Mouse (Mus musculus) stomach, embryonic 15.5 days (tissue): ENCODE data around the gene Zfyve19. TPM values are rescaled to one million over a fixed set of nuclear protein-coding genes. Genes with fewer than 3 reads are reported as not detected.

Experiments
- ATAC-seq: fragments of 200-750 bp; cut with Nextera tagmentation; 2 replicates; pipeline ENCODE4 v1.8.0; 2017; ENCODE audit warnings: low read depth, moderate number of reproducible peaks, moderate TSS enrichment; ENCODE audit not compliant: insufficient read depth, low FRiP score
- H3K27ac ChIP-seq: fragments of 300-500 bp; sonication (generic); 2 replicates; pipeline ENCODE4 v1.5.1; 2015; ENCODE audit warnings: mild to moderate bottlenecking, inconsistent platforms
- H3K27me3 ChIP-seq: fragments of 300-500 bp; sonication (generic); replicated peaks from 2 replicates; pipeline ENCODE4 v1.6.1; 2015; ENCODE audit warnings: inconsistent platforms
- H3K36me3 ChIP-seq: fragments of 300-500 bp; sonication (generic); 2 replicates; pipeline ENCODE4 v1.6.1; 2015; ENCODE audit warnings: inconsistent platforms
- H3K4me1 ChIP-seq: fragments of 300-500 bp; sonication (generic); 2 replicates; pipeline ENCODE4 v1.6.1; 2015; ENCODE audit warnings: inconsistent platforms
- H3K4me2 ChIP-seq: fragments of 300-500 bp; sonication (generic); 2 replicates; pipeline ENCODE4 v1.6.1; 2015; ENCODE audit warnings: mild to moderate bottlenecking, inconsistent platforms
- H3K4me3 ChIP-seq: fragments of 300-500 bp; sonication (generic); replicated peaks from 2 replicates; pipeline ENCODE4 v1.5.1; 2015; ENCODE audit warnings: inconsistent platforms
- H3K9ac ChIP-seq: fragments of 300-500 bp; sonication (generic); 2 replicates; pipeline ENCODE4 v1.6.1; 2015; ENCODE audit warnings: inconsistent platforms
- H3K9me3 ChIP-seq: fragments of 300-500 bp; sonication (generic); 2 replicates; pipeline ENCODE4 v1.6.1; 2016; ENCODE audit warnings: inconsistent platforms
- WGBS: fragments of 180-500 bp; shearing (Covaris S2); methylation state at CpG from one replicate; pipeline ENCODE4 v1.1.7; 2015; 5-methylcytosine and 5-hydroxymethylcytosine counted together
- polyA plus RNA-seq: library from polyadenylated mRNA; unstranded; fragments of >200 nt; fragmentation: Nextera tagmentation; extraction: Ambion mirVana; gene quantifications from 2 replicates; pipeline ENCODE4 v1.2.1, GENCODE M21; 2015

Gene Zfyve19
- polyA plus RNA-seq, result 48.7 and 58.0 TPM in 2 replicates

DNA sequence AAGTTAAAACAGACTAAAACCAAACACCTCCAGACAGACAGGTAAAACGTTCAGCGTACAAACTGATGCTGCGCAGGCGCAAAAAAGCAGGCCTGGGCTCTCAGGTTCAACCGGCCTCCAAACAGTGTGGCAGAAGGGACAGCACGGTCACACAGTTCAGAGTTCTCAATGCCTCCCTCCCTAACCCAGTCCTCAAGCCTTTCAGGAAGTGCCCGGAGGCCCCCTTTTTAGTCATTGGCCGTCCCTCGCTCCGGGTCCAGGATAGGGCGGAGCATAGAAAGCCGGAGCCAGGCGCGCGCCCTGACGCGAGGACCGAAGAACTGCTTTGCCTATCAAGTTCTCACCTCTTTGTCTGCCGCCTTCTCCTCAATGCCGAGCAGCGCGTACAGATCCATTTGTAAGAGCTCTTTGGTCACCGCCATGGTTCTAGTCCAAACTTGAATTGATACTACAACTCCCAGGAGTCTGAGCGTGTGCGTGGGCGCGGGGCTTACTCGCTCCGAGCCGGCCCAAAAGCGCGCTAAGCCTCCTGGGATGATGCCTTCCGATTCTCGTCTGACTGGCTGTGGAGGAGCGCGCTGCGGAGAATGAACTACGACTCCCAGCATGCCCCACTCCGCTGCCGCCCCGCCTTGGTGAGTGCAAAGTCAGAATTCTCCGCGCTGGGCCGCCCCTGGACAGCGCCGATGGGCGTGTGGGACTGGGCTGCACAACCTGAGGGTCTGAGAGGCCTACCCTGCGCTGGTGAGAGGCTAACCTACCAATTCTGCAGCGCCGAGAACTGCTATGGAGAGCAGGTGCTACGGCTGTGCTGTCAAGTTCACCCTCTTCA is at the start of gene Zfyve19, which contains the start of gene Dnajc17:
Zfyve19 (plus strand) TSS at position 274 of the 832 bp plus-strand sequence.
Dnajc17 (minus strand) TSS at position 452 of the 832 bp plus-strand sequence.
- peak within 1 kb of the TSS; percentile 66 for H3K4me2 ChIP-seq
- H3K4me1 ChIP-seq, result peaks cover 6% of the 10 kb centered on the region; the same call in 1 of the 2 replicates
- peak within 1 kb of the TSS; percentile 83 for H3K9ac ChIP-seq
- peak within 1 kb of the TSS; percentile 80 for H3K4me3 ChIP-seq
- H3K27me3 ChIP-seq, result no peaks in the 10 kb centered on the region
- ATAC-seq, result peak; percentile 97
- WGBS, result under 1% methylated on average over 51 of the region's 51 CpGs
- H3K9me3 ChIP-seq, result no peaks in the 10 kb centered on the region
- H3K36me3 ChIP-seq, result peaks cover 18% of the 10 kb centered on the region
- H3K27ac ChIP-seq, result peak within 1 kb of the TSS; percentile 86

DNA sequence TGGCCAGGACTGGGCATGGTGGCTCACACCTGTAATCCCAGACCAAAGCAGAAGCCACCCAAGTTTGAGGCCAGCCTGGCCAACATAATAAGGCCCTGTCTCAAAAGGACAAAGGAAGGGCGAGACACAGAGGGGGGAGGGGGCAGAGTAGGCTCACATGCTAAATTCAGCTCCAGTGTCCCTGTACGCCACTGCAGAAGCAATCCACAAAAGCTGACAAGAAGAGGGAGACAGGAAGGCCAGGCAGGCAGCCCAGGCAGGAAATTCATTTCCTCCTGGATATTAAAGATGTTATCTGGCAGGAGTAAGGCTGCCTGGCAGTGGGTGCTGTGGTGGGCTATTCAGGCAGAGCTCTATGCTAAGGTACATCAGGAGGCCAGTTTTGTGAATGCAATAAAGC is 47.2 kb upstream of the Zfyve19 start:
- 30% methylated on average over 2 of the region's 2 CpGs for WGBS
- no peak overlapping the region for H3K27ac ChIP-seq
- H3K4me1 ChIP-seq, result 0 out of 2 replicates have a peak, but pooled peaks cover 4% of the 10 kb centered on the region
- H3K36me3 ChIP-seq, result no peaks in the 10 kb centered on the region
- no peak overlapping the region for H3K9ac ChIP-seq
- H3K4me2 ChIP-seq, result no peak overlapping the region
- H3K27me3 ChIP-seq, result no peaks in the 10 kb centered on the region
- no peak overlapping the region for H3K4me3 ChIP-seq
- H3K9me3 ChIP-seq, result no peaks in the 10 kb centered on the region
- no peak for ATAC-seq

DNA sequence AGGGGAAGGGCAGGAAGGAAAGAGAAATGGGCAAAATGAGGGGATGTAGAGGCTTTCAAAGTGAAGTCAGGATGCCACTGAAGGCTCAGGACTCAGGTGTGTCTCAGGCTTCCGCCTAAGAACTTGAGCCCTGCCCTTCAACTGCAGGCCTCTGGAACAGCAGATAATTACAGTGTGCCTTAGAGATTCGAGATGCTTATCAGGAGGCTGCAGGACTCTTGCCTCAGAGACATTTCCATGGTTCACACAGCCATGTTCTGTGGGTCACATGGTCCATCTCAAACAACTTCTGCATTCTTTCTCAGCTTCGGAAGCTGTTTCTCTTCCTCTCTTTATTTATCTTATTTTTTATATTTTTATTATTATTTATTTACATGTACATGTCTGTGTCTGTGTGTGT is 45.3 kb upstream of the Zfyve19 start:
- H3K9me3 ChIP-seq, result no peaks in the 10 kb centered on the region
- H3K27me3 ChIP-seq, result no peaks in the 10 kb centered on the region
- no peaks in the 10 kb centered on the region for H3K36me3 ChIP-seq
- ATAC-seq, result no peak
- no peak overlapping the region for H3K4me2 ChIP-seq
- H3K27ac ChIP-seq, result no peak overlapping the region
- peaks cover 12% of the 10 kb centered on the region for H3K4me1 ChIP-seq
- H3K4me3 ChIP-seq, result no peak overlapping the region
- no peak overlapping the region for H3K9ac ChIP-seq
- WGBS, result 58% methylated on average over 3 of the region's 3 CpGs

DNA sequence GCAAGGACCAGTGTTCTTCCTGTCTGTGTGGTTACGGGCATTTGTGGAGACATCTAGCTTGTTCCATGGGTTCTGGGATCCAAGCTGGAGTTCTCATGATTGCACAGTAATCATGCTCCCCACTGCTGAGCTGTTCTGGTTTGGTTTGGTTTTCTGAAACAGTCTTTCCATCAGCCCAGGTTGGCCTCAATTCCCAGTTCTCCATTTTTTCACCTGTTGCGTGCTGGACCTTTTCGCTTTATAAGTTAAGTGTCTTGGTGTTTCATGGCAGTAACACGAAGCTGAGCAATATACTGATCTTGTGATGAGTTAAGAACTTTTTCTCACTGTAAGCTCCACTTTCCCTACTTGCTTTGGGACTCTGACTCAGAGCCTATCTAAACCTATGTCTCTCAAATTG is 44.4 kb upstream of the Zfyve19 start:
- H3K4me3 ChIP-seq, result no peak overlapping the region
- no peaks in the 10 kb centered on the region for H3K27me3 ChIP-seq
- no peaks in the 10 kb centered on the region for H3K9me3 ChIP-seq
- no peak overlapping the region for H3K4me2 ChIP-seq
- 93% methylated on average over 4 of the region's 4 CpGs for WGBS
- no peak overlapping the region for H3K9ac ChIP-seq
- no peaks in the 10 kb centered on the region for H3K36me3 ChIP-seq
- no peak overlapping the region for H3K27ac ChIP-seq
- H3K4me1 ChIP-seq, result peaks cover 12% of the 10 kb centered on the region
- ATAC-seq, result no peak

DNA sequence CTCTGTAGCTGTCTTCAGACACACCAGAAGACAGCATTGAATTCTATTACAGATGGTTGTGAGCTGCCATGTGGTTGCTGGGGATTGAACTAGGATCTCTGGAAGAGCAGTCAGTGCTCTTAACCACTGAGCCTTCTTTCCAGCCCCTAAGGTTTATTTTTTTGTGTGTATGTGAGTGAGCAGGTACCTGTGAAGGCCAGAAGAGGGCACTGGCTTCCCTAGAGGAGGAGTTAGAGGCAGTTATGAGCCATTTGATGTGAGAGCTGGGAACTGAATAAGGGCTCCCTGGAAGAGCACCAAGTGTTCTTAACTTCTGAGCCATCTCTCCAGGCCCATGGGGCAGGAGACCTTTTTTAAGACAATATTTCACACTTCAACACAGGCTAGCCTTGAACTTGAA is 43.0 kb upstream of the Zfyve19 start:
- H3K9ac ChIP-seq, result no peak overlapping the region
- H3K4me1 ChIP-seq, result peaks cover 12% of the 10 kb centered on the region
- ATAC-seq, result no peak

DNA sequence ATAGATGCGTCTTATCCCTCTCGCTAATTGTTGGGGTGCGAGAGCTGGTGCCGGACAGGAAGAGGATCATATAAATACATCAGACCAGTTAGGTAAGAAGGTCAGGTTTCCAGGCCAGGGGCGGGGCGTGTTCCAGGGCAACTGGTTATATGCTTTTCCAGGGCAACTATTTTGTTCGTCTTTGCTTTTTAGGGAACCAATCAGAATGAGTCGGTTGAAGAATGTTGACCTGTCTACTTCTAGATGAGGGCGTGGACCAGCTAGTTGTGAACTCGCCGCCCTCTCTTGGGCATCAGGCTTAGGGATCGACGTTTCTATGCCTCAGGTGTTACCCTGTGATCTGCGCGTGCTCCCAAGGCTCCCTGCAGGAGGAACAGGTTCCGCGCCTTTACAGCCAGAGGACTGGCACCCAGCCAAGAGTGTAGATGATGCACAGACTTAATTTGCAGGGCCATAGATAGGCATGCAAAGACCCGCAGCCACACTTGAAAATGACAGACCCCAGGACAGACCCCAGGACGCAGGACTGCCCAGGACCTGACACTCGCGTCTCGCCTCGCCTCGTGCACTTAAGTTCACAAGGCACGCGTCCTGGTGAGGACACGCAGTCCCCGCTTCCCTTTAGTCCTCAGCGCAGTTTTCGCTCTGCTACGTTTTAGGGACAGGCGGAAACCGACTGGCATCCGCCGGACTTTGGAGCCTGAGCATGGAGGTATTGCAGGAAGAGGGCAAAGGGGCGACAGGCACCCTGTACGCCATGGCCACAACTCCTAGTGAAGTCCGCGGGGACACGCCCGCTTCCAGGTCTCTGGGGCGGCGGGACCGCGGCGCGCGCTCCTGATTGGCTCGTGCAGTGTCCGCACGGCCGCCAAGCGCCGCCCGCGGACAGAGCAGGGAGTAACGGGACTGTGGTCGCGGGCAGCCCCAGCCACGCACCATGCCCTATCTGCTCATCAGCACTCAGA is 41.2 kb upstream of the Zfyve19 start, which contains the start of gene Gchfr:
Gchfr (plus strand) TSS at position 873 of the 965 bp plus-strand sequence.
- no peaks in the 10 kb centered on the region for H3K27me3 ChIP-seq
- no peaks in the 10 kb centered on the region for H3K9me3 ChIP-seq
- H3K4me1 ChIP-seq, result peaks cover 16% of the 10 kb centered on the region
- H3K36me3 ChIP-seq, result 0 out of 2 replicates have a peak, but pooled peaks cover 4% of the 10 kb centered on the region
- no peak within 1 kb of the TSS for H3K27ac ChIP-seq
- peak within 1 kb of the TSS; percentile 38; the same call in 1 of the 2 replicates for H3K9ac ChIP-seq
- peak; percentile 76 for ATAC-seq
- peak within 1 kb of the TSS; percentile 57 for H3K4me3 ChIP-seq
- peak within 1 kb of the TSS; percentile 100 for H3K4me2 ChIP-seq
- under 1% methylated on average over 60 of the region's 60 CpGs for WGBS

More for the DNA sequence above, 43.0 kb upstream of the Zfyve19 start:
- no peaks in the 10 kb centered on the region for H3K27me3 ChIP-seq
- no peak overlapping the region for H3K4me2 ChIP-seq
- H3K27ac ChIP-seq, result no peak overlapping the region
- no peak overlapping the region for H3K4me3 ChIP-seq
- H3K36me3 ChIP-seq, result no peaks in the 10 kb centered on the region
- H3K9me3 ChIP-seq, result no peaks in the 10 kb centered on the region

DNA sequence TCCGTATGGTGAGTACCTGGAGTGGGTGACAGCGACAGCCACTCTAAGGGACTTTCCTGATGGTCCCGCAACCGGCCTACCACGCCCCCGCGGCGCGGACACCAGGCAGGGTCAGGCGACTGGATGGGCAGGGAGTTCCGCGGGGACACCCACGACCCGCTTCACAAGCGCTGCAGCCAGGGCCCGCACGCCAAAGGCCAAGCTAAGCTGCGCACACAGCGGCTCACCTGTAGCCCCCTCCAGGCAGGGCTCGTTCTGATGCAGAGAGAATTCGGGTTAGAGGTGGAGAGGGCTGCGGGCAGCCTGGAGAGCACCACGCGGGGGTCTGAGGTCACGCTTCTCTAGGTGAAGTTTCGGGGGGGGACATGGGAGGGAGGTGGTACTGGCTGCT is 40.6 kb upstream of the Zfyve19 start:
- no peak overlapping the region for H3K27ac ChIP-seq
- H3K36me3 ChIP-seq, result 0 out of 2 replicates have a peak, but pooled peaks cover 4% of the 10 kb centered on the region
- peak overlapping the region; percentile 38; the same call in 1 of the 2 replicates for H3K9ac ChIP-seq
- WGBS, result 3% methylated on average over 26 of the region's 26 CpGs
- no peaks in the 10 kb centered on the region for H3K9me3 ChIP-seq
- ATAC-seq, result 0 out of 2 replicates have a peak, but pooled peaks have one; percentile 3
- H3K27me3 ChIP-seq, result no peaks in the 10 kb centered on the region
- peaks cover 22% of the 10 kb centered on the region for H3K4me1 ChIP-seq
- H3K4me3 ChIP-seq, result peak overlapping the region; percentile 57
- H3K4me2 ChIP-seq, result peak overlapping the region; percentile 100

DNA sequence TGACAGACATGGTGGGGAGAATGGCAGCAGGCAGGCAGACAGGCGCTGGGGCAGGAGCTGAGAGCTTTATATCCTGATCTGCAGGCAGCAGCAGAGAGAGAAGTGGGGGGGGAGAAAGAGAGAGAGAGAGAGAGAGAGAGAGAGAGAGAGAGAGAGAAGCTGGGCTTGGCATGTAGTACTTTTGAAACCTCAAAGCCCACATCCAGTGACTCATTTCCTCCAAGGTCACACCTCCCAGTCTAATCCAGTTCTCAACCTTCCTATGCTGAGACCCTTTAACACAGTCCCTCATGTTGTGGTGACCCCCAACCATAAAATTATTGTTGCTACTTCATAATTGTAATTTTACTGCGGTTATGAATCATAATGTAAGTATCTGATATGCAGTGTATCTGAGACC is 38.1 kb upstream of the Zfyve19 start:
- ATAC-seq, result no peak
- Histone ChIP-seq H3K4me1 (peaks cover 28% of the 10 kb centered on the region), H3K36me3 (0 out of 2 replicates have a peak, but pooled peaks cover 4% of the 10 kb centered on the region), H3K9me3 (no peaks in the 10 kb centered on the region), H3K9ac (no peak overlapping the region), H3K27me3 (no peaks in the 10 kb centered on the region), H3K27ac (no peak overlapping the region), H3K4me3 (no peak overlapping the region), H3K4me2 (no peak overlapping the region)
- WGBS, result 94% methylated on average over 2 of the region's 2 CpGs

DNA sequence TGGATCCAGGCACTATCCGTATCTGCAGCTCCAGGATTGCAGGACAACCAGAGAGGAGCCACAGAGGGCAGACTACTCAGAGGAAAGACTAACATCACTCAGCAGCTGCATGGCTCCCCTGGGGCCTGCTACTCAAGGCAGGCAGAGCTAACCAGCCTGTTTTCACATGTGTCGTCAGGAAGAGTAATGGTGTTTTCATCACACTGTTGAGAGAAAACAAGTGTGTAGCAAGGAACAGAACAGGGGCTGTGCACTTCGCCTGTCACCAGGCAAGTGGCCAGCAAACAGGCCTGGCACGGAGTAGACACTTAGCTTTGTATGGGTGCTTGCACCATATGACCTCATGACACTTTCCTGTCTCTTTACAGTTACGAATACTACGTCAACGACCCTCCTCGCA is 36.8 kb upstream of the Zfyve19 start:
- no peak overlapping the region for H3K9ac ChIP-seq
- H3K36me3 ChIP-seq, result 0 out of 2 replicates have a peak, but pooled peaks cover 4% of the 10 kb centered on the region
- WGBS, result 63% methylated on average over 8 of the region's 8 CpGs
- H3K9me3 ChIP-seq, result no peaks in the 10 kb centered on the region
- no peaks in the 10 kb centered on the region for H3K27me3 ChIP-seq
- H3K4me3 ChIP-seq, result no peak overlapping the region
- H3K4me2 ChIP-seq, result no peak overlapping the region
- H3K4me1 ChIP-seq, result peaks cover 28% of the 10 kb centered on the region
- H3K27ac ChIP-seq, result no peak overlapping the region
- no peak for ATAC-seq

DNA sequence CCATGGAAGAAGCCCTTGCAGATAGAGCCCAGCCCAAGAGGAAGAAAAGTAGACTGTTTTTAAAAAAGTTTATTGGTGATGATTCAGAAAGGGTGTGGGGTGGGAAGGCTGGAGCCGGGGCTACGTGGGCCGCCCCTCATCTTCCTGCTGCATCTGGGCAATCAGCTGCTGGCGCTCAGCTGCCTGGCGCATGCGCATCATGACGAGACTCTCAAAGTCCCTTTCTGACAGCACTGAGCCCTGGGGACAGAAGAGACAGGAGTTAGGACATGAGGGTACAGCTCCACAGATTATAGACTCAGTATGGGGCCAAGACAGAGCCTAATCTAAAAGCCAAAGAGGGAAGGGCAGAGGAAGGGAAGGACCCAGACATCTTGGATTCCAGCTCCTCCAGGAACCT is 36.0 kb upstream of the Zfyve19 start:
- Histone ChIP-seq H3K4me3 (no peak overlapping the region), H3K9ac (no peak overlapping the region), H3K4me2 (no peak overlapping the region), H3K9me3 (no peaks in the 10 kb centered on the region), H3K27me3 (no peaks in the 10 kb centered on the region), H3K4me1 (peaks cover 21% of the 10 kb centered on the region), H3K36me3 (0 out of 2 replicates have a peak, but pooled peaks cover 7% of the 10 kb centered on the region), H3K27ac (no peak overlapping the region)
- WGBS, result 85% methylated on average over 7 of the region's 7 CpGs
- ATAC-seq, result no peak

DNA sequence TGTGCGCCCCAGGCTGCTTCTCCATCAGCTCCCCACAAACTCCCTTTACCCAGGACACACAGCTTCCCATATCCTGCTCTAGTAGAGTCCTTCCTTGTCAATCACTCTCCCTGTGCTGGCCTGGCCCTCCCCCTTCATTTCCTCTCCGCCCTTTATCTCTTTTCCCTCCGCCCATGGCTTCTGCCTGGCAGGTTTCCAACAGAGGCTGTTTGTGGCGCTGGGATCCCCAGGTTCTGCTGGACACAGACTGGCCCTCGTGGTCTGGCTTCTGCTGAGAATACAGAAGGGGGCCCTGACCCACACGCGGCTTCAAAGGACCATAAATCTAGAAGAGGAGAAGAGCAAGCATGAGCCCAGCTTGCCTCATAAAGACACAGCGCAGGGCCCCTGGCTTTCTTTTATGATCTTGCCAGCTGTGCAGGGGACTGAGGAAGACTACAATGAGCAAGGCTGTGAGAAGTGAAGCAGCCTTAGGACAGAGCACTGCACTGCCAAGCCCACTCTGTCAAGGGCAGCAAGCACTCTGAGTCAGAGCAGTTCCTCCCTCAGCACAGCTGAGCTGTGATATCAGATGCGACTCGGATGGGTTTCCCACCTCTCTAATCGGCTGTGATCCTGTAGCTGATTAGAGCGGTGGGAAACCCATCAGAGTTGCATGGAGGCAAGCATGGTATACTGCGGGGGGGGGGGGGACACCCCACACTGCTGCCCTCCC is 35.4 kb upstream of the Zfyve19 start:
- no peaks in the 10 kb centered on the region for H3K9me3 ChIP-seq
- 0 out of 2 replicates have a peak, but pooled peaks cover 7% of the 10 kb centered on the region for H3K36me3 ChIP-seq
- WGBS, result 21% methylated on average over 13 of the region's 13 CpGs
- H3K4me1 ChIP-seq, result peaks cover 16% of the 10 kb centered on the region
- peak overlapping the region; percentile 12; the same call in 1 of the 2 replicates for H3K4me2 ChIP-seq
- 0 out of 2 replicates have a peak, but pooled peaks have one; percentile 36 for ATAC-seq
- H3K4me3 ChIP-seq, result no peak overlapping the region
- H3K9ac ChIP-seq, result no peak overlapping the region
- no peaks in the 10 kb centered on the region for H3K27me3 ChIP-seq
- peak overlapping the region; percentile 11; the same call in 1 of the 2 replicates for H3K27ac ChIP-seq
